Mouse (Mus musculus) heart, embryonic 13.5 days (tissue): Measurements from ENCODE around the gene Dennd4b. TPM values are rescaled to one million over a fixed set of nuclear protein-coding genes. Genes with fewer than 3 reads are reported as not detected.

Experiments used
- ATAC-seq: fragments of 200-750 bp; cut with Nextera tagmentation; 2 replicates; pipeline ENCODE4 v1.8.0; 2017; ENCODE audit warnings: moderate TSS enrichment; ENCODE audit not compliant: insufficient number of reproducible peaks, low FRiP score, low TSS enrichment; ENCODE audit errors: extremely low read depth
- H3K27ac ChIP-seq: fragments of 300-500 bp; sonication (generic); replicated peaks from 2 replicates; pipeline ENCODE4 v1.5.1; 2015; ENCODE audit warnings: moderate library complexity, mild to moderate bottlenecking, inconsistent platforms
- H3K27me3 ChIP-seq: fragments of 300-500 bp; sonication (generic); replicated peaks from 2 replicates; pipeline ENCODE4 v1.6.1; 2015; ENCODE audit warnings: mild to moderate bottlenecking, inconsistent platforms
- H3K36me3 ChIP-seq: fragments of 300-500 bp; sonication (generic); 2 replicates; pipeline ENCODE4 v1.6.1; 2015; ENCODE audit warnings: mild to moderate bottlenecking, inconsistent platforms
- H3K4me1 ChIP-seq: fragments of 300-500 bp; sonication (generic); 2 replicates; pipeline ENCODE4 v1.6.1; 2015; ENCODE audit warnings: inconsistent platforms
- H3K4me2 ChIP-seq: fragments of 300-500 bp; sonication (generic); 2 replicates; pipeline ENCODE4 v1.6.1; 2015; ENCODE audit warnings: inconsistent platforms, mild to moderate bottlenecking, moderate library complexity
- H3K4me3 ChIP-seq: fragments of 300-500 bp; sonication (generic); 2 replicates; pipeline ENCODE4 v1.5.1; 2015; ENCODE audit warnings: moderate library complexity, mild to moderate bottlenecking, inconsistent platforms
- H3K9ac ChIP-seq: fragments of 300-500 bp; sonication (generic); 2 replicates; pipeline ENCODE4 v1.6.1; 2015; ENCODE audit warnings: inconsistent platforms, mild to moderate bottlenecking, moderate library complexity
- H3K9me3 ChIP-seq: fragments of 300-500 bp; sonication (generic); 2 replicates; pipeline ENCODE4 v1.6.1; 2016; ENCODE audit warnings: inconsistent platforms
- WGBS: fragments of 180-500 bp; shearing (Covaris S2); methylation state at CpG from one replicate; pipeline ENCODE4 v1.1.7; 2015; ENCODE audit warnings: mixed read lengths; 5-methylcytosine and 5-hydroxymethylcytosine counted together
- polyA plus RNA-seq: library from polyadenylated mRNA; unstranded; fragments of >200 nt; fragmentation: Nextera tagmentation; extraction: Ambion mirVana; gene quantifications from 2 replicates; pipeline ENCODE4 v1.2.1, GENCODE M21; 2015

Dennd4b gene
- polyA plus RNA-seq, 1 experiment from 2014 or later, result 5.5 TPM

DNA sequence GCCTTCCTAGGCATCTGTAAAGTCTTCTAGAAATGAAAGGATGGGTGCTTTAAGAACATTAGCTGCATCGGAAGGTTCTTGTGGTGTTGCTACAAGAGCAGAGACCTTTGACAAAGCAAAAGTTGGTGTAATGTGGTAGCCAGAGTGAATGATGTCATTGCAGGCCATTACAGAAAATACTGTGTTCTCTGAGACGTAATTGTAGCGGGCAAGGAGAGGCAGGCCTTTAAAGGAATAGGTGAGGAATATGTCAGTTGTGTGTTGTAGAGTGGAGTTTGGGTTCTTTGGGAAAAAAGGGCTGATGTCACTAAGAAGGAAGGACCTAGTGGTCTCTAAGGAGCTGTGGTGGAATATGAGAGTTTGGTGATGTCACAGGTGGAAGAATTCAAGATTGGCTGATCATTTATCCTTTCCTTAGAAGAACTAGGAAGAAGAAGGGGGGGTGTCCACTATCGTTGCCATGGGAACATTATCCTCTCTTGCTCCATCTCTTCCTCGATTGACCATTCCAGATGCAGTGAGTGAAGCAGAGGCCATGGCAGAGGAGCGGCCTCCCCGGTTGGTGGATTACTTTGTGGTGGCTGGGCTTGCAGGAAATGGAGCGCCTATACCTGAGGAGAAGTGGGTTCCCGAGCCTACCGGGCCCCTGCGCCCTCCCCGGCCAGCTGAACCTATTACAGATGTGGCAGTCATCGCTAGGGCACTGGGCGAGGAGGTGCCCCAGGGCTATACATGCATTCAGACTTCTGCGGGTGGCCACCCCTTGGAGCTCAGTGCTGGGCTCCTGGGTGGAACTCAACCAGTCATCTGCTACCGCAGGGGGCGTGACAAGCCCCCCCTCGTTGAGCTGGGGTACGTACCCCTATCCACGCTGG, 2.2 kb downstream of the Dennd4b start:
- no peak for ATAC-seq
- H3K4me3 ChIP-seq, result peak overlapping the region; percentile 88
- H3K9ac ChIP-seq, result no peak overlapping the region
- no peaks in the 10 kb centered on the region for H3K27me3 ChIP-seq
- peaks cover 18% of the 10 kb centered on the region for H3K4me1 ChIP-seq
- peaks cover 62% of the 10 kb centered on the region for H3K36me3 ChIP-seq
- H3K27ac ChIP-seq, result peak overlapping the region; percentile 99
- WGBS, result 89% methylated on average over 20 of the region's 20 CpGs
- H3K9me3 ChIP-seq, result no peaks in the 10 kb centered on the region
- peak overlapping the region; percentile 92 for H3K4me2 ChIP-seq

DNA sequence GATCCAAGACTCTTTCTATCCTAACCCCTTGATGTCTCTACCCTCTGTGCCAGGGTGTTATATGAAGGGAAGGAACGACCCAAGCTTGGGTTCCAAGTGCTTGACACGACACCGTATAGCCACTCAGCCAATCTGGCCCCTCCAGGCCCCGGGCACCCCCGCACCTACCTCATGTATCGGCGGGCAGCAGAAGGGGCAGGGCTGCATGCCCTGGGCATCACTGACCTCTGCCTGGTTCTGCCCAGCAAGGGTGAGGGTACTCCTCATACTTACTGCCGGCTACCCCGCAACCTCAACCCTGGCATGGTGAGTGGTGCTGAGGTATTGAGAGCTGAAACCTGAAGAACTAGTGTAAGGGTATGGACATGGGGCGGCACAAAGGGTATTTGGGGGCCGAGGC, 3.2 kb downstream of the Dennd4b start:
- WGBS, result 91% methylated on average over 11 of the region's 11 CpGs
- no peak overlapping the region for H3K27ac ChIP-seq
- H3K4me3 ChIP-seq, result no peak overlapping the region
- H3K9ac ChIP-seq, result no peak overlapping the region
- no peak for ATAC-seq
- H3K27me3 ChIP-seq, result no peaks in the 10 kb centered on the region
- H3K4me1 ChIP-seq, result peaks cover 18% of the 10 kb centered on the region
- peaks cover 62% of the 10 kb centered on the region for H3K36me3 ChIP-seq
- H3K9me3 ChIP-seq, result no peaks in the 10 kb centered on the region
- no peak overlapping the region for H3K4me2 ChIP-seq

DNA sequence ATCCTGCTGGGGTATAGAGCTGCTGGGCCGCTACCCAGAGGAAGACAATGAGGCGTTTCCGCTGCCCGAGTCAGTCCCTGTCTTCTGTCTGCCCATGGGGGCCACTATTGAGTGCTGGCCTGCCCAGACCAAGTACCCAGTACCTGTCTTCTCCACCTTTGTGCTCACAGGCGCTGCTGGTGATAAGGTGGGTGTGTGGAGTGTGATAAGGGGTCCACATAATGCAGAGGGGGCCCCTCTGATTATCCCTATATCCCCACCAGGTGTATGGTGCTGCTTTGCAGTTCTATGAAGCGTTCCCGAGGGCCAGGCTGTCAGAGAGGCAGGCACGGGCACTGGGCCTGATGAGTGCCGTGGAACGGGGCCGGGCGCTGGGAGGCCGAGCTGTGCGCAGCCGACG, 4.0 kb downstream of the Dennd4b start:
- Histone ChIP-seq H3K4me2 (no peak overlapping the region), H3K4me1 (peaks cover 18% of the 10 kb centered on the region), H3K4me3 (no peak overlapping the region), H3K27me3 (no peaks in the 10 kb centered on the region), H3K9me3 (no peaks in the 10 kb centered on the region), H3K36me3 (peaks cover 62% of the 10 kb centered on the region), H3K9ac (no peak overlapping the region), H3K27ac (no peak overlapping the region)
- 88% methylated on average over 16 of the region's 16 CpGs for WGBS
- no peak for ATAC-seq

DNA sequence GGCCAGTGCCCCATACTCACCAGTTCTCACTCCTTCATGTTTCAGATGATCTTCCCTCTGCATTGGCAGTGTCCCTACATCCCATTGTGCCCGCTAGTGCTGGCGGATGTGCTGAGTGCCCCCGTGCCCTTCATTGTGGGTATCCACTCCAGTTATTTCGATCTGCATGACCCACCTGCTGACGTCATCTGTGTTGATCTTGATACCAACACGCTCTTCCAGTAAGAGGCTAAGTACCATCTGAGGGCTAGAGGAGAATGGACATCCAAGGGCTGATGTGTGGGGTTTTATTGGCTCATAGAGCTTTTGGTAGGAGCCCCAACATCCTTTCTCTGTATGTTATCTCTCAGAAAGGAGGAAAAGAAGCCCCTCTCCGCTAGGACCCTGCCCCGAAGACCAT, 5.8 kb downstream of the Dennd4b start:
- peaks cover 15% of the 10 kb centered on the region for H3K4me1 ChIP-seq
- no peak overlapping the region for H3K4me3 ChIP-seq
- WGBS, result 84% methylated on average over 8 of the region's 8 CpGs
- peaks cover 72% of the 10 kb centered on the region for H3K36me3 ChIP-seq
- no peak overlapping the region for H3K9ac ChIP-seq
- H3K4me2 ChIP-seq, result no peak overlapping the region
- no peak overlapping the region for H3K27ac ChIP-seq
- no peak for ATAC-seq
- H3K27me3 ChIP-seq, result no peaks in the 10 kb centered on the region
- H3K9me3 ChIP-seq, result no peaks in the 10 kb centered on the region

DNA sequence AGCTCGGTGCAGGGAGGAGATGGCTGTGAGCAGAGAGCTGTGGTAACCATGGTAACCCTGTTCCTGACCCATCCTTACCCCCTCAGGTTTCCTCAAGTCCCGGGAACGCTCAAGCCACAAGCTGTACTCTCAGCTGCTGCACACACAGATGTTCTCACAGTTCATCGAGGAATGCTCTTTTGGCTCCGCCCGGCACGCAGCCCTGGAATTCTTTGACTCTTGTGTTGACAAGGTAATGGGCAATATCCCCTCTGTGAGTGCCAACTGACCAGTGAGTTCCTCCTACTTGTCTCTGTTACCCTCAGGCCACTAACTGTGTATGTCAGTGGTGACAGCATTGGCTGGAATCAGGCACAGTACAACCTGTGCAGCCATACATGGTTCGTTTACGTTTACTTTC, 7.2 kb downstream of the Dennd4b start:
- Histone ChIP-seq H3K27me3 (no peaks in the 10 kb centered on the region), H3K4me2 (no peak overlapping the region), H3K36me3 (peaks cover 86% of the 10 kb centered on the region), H3K27ac (no peak overlapping the region), H3K9ac (no peak overlapping the region), H3K4me3 (no peak overlapping the region), H3K4me1 (peaks cover 7% of the 10 kb centered on the region), H3K9me3 (no peaks in the 10 kb centered on the region)
- ATAC-seq, result no peak
- 65% methylated on average over 9 of the region's 9 CpGs for WGBS

DNA sequence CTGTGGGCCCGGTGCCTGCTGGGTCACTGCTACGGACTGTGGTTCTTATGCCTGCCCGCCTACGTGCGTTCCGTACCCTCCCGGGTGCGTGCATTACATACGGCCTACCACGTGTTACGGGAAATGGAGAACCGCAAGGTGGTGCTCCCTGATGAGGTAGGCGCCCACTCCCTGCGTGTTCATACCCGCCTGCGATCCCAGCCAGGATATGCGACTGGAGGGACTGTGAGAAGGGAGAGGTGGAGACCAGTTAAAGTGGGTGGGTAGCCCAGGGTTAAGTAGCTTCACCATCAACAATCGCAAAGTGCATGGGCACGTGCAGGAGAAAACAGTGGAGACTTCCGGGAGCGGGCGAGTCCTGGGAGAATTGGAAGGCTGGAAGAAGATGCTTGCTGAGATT, 8.9 kb downstream of the Dennd4b start:
- H3K4me1 ChIP-seq, result peaks cover 12% of the 10 kb centered on the region
- no peak overlapping the region for H3K4me3 ChIP-seq
- H3K36me3 ChIP-seq, result peaks cover 95% of the 10 kb centered on the region
- no peak overlapping the region for H3K4me2 ChIP-seq
- WGBS, result 91% methylated on average over 22 of the region's 22 CpGs
- no peak for ATAC-seq
- H3K27me3 ChIP-seq, result no peaks in the 10 kb centered on the region
- H3K9me3 ChIP-seq, result no peaks in the 10 kb centered on the region
- no peak overlapping the region for H3K27ac ChIP-seq
- no peak overlapping the region for H3K9ac ChIP-seq

DNA sequence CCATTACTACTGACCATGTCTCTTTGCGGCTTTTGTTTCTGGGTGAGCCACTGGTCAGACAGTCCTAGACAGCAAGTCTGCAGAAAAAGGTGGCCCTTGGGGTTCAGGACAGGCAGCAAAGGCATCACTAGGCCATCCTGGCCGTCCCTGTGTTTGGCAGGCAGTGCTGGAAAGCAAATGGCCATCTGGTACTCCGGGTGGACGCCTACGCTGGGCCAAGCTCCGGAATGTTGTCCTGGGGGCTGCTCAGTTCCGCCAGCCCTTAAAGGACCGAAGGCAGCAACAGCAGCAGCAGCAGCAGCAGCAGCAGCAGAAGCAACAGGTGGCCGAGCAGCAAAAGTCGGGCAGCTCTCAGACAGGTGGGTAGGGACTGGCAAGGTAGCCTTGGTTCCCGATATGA, 10.3 kb downstream of the Dennd4b start:
- H3K9ac ChIP-seq, result no peak overlapping the region
- no peaks in the 10 kb centered on the region for H3K9me3 ChIP-seq
- no peak for ATAC-seq
- no peak overlapping the region for H3K4me2 ChIP-seq
- H3K4me1 ChIP-seq, result peaks cover 12% of the 10 kb centered on the region
- no peak overlapping the region for H3K4me3 ChIP-seq
- 88% methylated on average over 11 of the region's 11 CpGs for WGBS
- H3K36me3 ChIP-seq, result peaks cover 98% of the 10 kb centered on the region
- H3K27ac ChIP-seq, result no peak overlapping the region
- no peaks in the 10 kb centered on the region for H3K27me3 ChIP-seq

DNA sequence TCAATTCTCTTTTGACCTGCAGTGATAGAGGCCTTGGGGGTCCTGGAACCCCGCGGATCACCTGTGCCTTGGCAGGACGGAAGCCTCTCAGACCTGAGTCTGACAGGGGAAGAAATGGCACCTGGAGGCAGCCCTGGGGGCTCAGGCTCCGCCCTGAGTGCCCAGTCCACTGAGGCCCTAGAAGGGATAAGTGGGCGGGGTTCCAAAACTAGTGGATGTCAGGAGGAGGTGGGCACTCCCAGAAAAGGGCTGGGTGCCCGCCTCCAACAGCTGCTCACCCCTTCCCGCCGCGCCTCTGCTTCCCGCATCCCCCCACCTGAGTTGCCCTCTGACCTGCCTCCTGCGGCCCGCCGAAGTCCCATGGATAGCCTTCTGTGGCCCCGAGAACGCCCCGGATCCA, 11.9 kb downstream of the Dennd4b start:
- H3K4me3 ChIP-seq, result no peak overlapping the region
- H3K27me3 ChIP-seq, result no peaks in the 10 kb centered on the region
- 36% methylated on average over 16 of the region's 16 CpGs for WGBS
- H3K4me2 ChIP-seq, result no peak overlapping the region
- H3K27ac ChIP-seq, result no peak overlapping the region
- peaks cover 12% of the 10 kb centered on the region for H3K4me1 ChIP-seq
- H3K9ac ChIP-seq, result no peak overlapping the region
- peaks cover 93% of the 10 kb centered on the region for H3K36me3 ChIP-seq
- no peak; the same call in 1 of the 2 replicates for ATAC-seq
- no peaks in the 10 kb centered on the region for H3K9me3 ChIP-seq

DNA sequence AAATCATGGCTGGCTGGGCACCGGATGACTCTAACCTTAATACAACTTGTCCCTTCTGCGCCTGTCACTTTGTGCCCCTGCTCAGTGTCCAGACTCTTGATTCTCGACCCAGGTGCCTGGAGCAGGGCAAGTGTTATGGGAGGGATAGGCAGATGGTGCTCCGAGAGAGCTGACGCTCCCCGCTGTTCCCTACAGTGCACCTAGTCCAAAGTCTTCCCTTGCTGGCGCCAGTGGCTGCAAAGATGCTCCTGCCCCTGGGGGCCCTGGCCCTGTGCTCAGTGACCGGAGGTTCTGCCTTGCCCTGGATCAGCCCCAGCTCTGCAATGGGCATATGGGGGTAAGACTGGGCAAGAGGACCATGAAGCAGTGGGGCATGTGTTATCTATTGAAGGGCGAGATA, 12.8 kb downstream of the Dennd4b start:
- no peak overlapping the region for H3K9ac ChIP-seq
- peaks cover 84% of the 10 kb centered on the region for H3K36me3 ChIP-seq
- no peak overlapping the region for H3K4me2 ChIP-seq
- no peaks in the 10 kb centered on the region for H3K27me3 ChIP-seq
- 87% methylated on average over 9 of the region's 9 CpGs for WGBS
- no peaks in the 10 kb centered on the region for H3K9me3 ChIP-seq
- H3K27ac ChIP-seq, result no peak overlapping the region
- no peak for ATAC-seq
- no peak overlapping the region for H3K4me3 ChIP-seq
- H3K4me1 ChIP-seq, result peaks cover 12% of the 10 kb centered on the region

DNA sequence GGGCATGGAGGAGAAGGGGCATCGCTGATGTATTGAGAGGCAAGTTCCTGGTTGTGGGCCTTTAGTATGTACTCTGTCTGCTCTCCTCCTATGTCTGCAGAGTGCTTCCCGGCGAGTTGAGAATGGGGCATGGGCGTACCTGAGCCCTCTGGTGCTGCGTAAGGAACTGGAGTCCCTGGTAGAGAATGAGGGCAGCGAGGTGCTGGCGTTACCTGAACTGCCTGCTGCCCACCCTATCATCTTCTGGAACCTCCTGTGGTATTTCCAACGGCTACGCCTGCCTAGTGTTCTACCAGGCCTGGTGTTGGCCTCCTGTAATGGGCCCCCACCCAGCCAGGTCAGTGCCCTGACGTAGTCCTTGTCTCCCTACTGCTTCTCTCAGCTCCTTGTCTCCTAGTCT, 13.2 kb downstream of the Dennd4b start:
- ATAC-seq, result no peak
- peaks cover 12% of the 10 kb centered on the region for H3K4me1 ChIP-seq
- peaks cover 79% of the 10 kb centered on the region for H3K36me3 ChIP-seq
- no peak overlapping the region for H3K27ac ChIP-seq
- H3K4me3 ChIP-seq, result no peak overlapping the region
- no peaks in the 10 kb centered on the region for H3K9me3 ChIP-seq
- no peak overlapping the region for H3K4me2 ChIP-seq
- WGBS, result 90% methylated on average over 10 of the region's 10 CpGs
- no peak overlapping the region for H3K9ac ChIP-seq
- H3K27me3 ChIP-seq, result no peaks in the 10 kb centered on the region

DNA sequence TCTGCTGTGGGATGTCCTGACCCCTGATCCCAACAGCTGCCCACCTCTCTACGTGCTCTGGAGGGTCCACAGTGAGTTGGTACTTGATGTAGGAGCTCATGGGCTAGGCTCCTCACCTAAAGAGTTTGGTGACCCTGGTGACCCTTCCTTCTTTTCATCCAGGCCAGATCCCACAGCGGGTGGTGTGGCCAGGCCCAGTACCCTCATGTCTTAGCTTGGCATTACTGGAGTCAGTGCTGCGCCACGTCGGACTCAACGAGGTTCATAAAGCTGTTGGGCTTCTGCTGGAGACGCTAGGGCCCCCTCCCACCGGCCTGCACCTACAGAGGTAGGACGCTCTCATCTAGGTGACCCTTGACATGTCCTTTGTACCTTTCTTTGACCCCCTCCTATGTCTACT, 14.2 kb downstream of the Dennd4b start:
- Histone ChIP-seq H3K9me3 (no peaks in the 10 kb centered on the region), H3K4me1 (peaks cover 12% of the 10 kb centered on the region), H3K27me3 (no peaks in the 10 kb centered on the region), H3K36me3 (peaks cover 69% of the 10 kb centered on the region), H3K27ac (no peak overlapping the region), H3K4me3 (no peak overlapping the region), H3K9ac (no peak overlapping the region), H3K4me2 (no peak overlapping the region)
- 88% methylated on average over 9 of the region's 9 CpGs for WGBS
- ATAC-seq, result no peak

DNA sequence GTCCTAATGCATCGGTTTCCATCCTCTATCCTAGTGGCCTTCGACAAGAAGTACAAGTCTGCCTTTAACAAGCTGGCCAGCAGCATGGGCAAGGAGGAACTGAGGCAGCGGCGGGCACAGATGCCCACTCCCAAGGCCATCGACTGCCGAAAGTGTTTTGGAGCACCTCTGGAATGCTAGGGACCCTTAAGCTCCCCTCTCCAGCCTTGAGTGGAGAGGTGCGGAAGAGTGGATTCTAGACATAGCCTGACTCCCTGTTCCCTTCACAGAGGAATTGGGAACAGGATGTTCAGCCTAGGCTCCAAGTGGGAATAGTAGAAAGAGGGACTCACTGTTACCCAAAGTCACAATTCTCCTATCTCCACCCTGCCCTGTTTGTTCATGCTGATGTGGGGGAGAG, 14.8 kb downstream of the Dennd4b start:
- 88% methylated on average over 7 of the region's 7 CpGs for WGBS
- peaks cover 12% of the 10 kb centered on the region for H3K4me1 ChIP-seq
- no peak overlapping the region for H3K4me2 ChIP-seq
- peaks cover 66% of the 10 kb centered on the region for H3K36me3 ChIP-seq
- H3K9me3 ChIP-seq, result no peaks in the 10 kb centered on the region
- no peaks in the 10 kb centered on the region for H3K27me3 ChIP-seq
- H3K4me3 ChIP-seq, result no peak overlapping the region
- H3K9ac ChIP-seq, result no peak overlapping the region
- ATAC-seq, result no peak
- no peak overlapping the region for H3K27ac ChIP-seq
